30 mouse cellular contexts compared by ENCODE assay signal in the genomic region with DNA sequence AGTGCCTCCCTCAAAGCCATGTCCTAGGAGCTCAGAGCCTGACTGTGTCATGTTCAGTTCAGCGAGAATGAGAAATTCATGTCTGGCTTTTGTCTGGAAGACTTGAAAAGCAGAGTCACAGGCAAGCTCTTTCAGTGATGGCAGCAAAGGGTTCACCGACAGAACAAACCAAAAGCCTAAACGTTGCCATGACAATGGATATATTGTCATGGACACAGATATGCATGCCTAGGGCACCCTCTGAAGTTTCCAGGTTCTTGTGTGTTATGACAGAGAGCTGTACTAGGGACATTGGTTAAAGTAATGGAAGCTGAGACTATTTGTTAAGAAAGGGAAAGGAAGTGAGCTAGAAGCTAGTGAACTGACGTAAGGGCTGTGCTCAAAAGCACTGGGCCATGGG.
DNase-seq lines count a peak whose midpoint lies in the region; ATAC-seq and TF ChIP-seq lines count a peak whose summit lies in the region.
"Had no signal": no experiment of that assay in that cellular context is flagged by ENCODE, and none has a peak within 500 bp of the region (broad histone marks: within the 10 kb centered on the region; RNA-seq: fewer than 3 reads in every experiment).

No protein-coding gene starts in this region.

- 57% methylated on average over 4 of the region's 4 CpGs for WGBS in forebrain, postnatal 0 days
- WGBS in forebrain, embryonic 13.5 days: 64% methylated on average over 4 of the region's 4 CpGs
- 47% methylated on average over 4 of the region's 4 CpGs for WGBS in midbrain, embryonic 11.5 days
- WGBS in midbrain, embryonic 10.5 days: 65% methylated on average over 4 of the region's 4 CpGs

- no peak overlapping the region for H3K9ac ChIP-seq in forebrain, postnatal 0 days
- no peak overlapping the region for H3K9ac ChIP-seq in forebrain, embryonic 13.5 days
- H3K9ac ChIP-seq in midbrain, embryonic 11.5 days (ENCODE audit: low read length): no peak overlapping the region
- H3K9ac ChIP-seq: embryonic facial prominence, embryonic 13.5 days; forebrain, embryonic 12.5 days; heart, embryonic 13.5 days; hindbrain, embryonic 12.5 days; intestine, embryonic 15.5 days had no signal

- no peak overlapping the region for H3K27ac ChIP-seq in forebrain, postnatal 0 days (ENCODE audit: low read depth, low read length)
- no peak overlapping the region for H3K27ac ChIP-seq in forebrain, embryonic 13.5 days
- H3K27ac ChIP-seq in midbrain, embryonic 11.5 days (ENCODE audit: low read depth, low read length): no peak overlapping the region
- H3K27ac ChIP-seq in midbrain, embryonic 10.5 days (replicated peaks): no peak overlapping the region
- H3K27ac ChIP-seq: embryonic facial prominence, embryonic 10.5 days; embryonic facial prominence, embryonic 13.5 days; forebrain, embryonic 12.5 days; gastrocnemius, adult 2 months; heart, adult 2 months; heart, embryonic 10.5 days; heart, embryonic 13.5 days; hindbrain, embryonic 12.5 days; intestine, embryonic 15.5 days had no signal

- no peaks in the 10 kb centered on the region for H3K36me3 ChIP-seq in forebrain, postnatal 0 days (ENCODE audit: insufficient read depth)
- no peaks in the 10 kb centered on the region for H3K36me3 ChIP-seq in forebrain, embryonic 13.5 days (ENCODE audit: poor library complexity, severe bottlenecking)
- H3K36me3 ChIP-seq in midbrain, embryonic 11.5 days (ENCODE audit: control insufficient read depth, insufficient read depth, low read length): no peaks in the 10 kb centered on the region
- H3K36me3 ChIP-seq in midbrain, embryonic 10.5 days: no peaks in the 10 kb centered on the region
- H3K36me3 ChIP-seq: embryonic facial prominence, embryonic 10.5 days; embryonic facial prominence, embryonic 13.5 days; forebrain, embryonic 12.5 days; heart, embryonic 10.5 days; heart, embryonic 13.5 days; hindbrain, embryonic 12.5 days; intestine, embryonic 15.5 days had no signal

- H3K9me3 ChIP-seq in forebrain, postnatal 0 days (ENCODE audit: low read length): no peaks in the 10 kb centered on the region
- H3K9me3 ChIP-seq in forebrain, embryonic 13.5 days (replicated peaks): no peaks in the 10 kb centered on the region
- no peaks in the 10 kb centered on the region for H3K9me3 ChIP-seq in midbrain, embryonic 11.5 days (ENCODE audit: control insufficient read depth, low read length)
- H3K9me3 ChIP-seq in midbrain, embryonic 10.5 days (replicated peaks): no peaks in the 10 kb centered on the region
- H3K9me3 ChIP-seq: embryonic facial prominence, embryonic 10.5 days; embryonic facial prominence, embryonic 13.5 days; forebrain, embryonic 12.5 days; heart, embryonic 10.5 days; heart, embryonic 13.5 days; hindbrain, embryonic 12.5 days; intestine, embryonic 15.5 days had no signal

- TF ChIP-seq CTCF in forebrain, postnatal 0 days (IDR thresholded peaks at IDR 0.05; ENCODE audit: low read depth): no peak

- DNase-seq in forebrain, postnatal 0 days: no peak
- DNase-seq in midbrain, embryonic 11.5 days (ENCODE audit: low spot score, missing footprints): no peak
- no peak for DNase-seq in midbrain, embryonic 10.5 days (ENCODE audit: low spot score)
- peak; percentile 9 for DNase-seq in Muller cell, postnatal 12 days (ENCODE audit: inconsistent ontology term)
- peak; percentile 8 for DNase-seq in R1 (ENCODE audit: low read depth, low spot score)
- DNase-seq in gastrocnemius, postnatal 10 days: no peak
- DNase-seq: adrenal gland, postnatal 10 days; adrenal gland, postnatal 36 days; cerebellum, adult 11 months; cerebellum, adult 2 months; cerebellum, adult 9-11 months; cerebellum, postnatal 25 days; gastrocnemius, adult 2 months; gastrocnemius, postnatal 36 days; heart, adult 2 months; heart, postnatal 14 days; heart, postnatal 4 days; kidney, adult 11 months; kidney, adult 8-10 months had no signal

- H3K4me2 ChIP-seq in forebrain, postnatal 0 days (ENCODE audit: low read depth): no peak overlapping the region
- H3K4me2 ChIP-seq in forebrain, embryonic 13.5 days: no peak overlapping the region
- H3K4me2 ChIP-seq in midbrain, embryonic 11.5 days: no peak overlapping the region
- H3K4me2 ChIP-seq: embryonic facial prominence, embryonic 13.5 days; forebrain, embryonic 12.5 days; heart, embryonic 13.5 days; hindbrain, embryonic 12.5 days; intestine, embryonic 15.5 days had no signal

- H3K4me1 ChIP-seq in forebrain, postnatal 0 days (ENCODE audit: insufficient read depth): no peaks in the 10 kb centered on the region
- H3K4me1 ChIP-seq in forebrain, embryonic 13.5 days: no peaks in the 10 kb centered on the region
- H3K4me1 ChIP-seq in midbrain, embryonic 11.5 days (ENCODE audit: control insufficient read depth, insufficient read depth, low read length): no peaks in the 10 kb centered on the region
- H3K4me1 ChIP-seq in midbrain, embryonic 10.5 days: peaks cover 5% of the 10 kb centered on the region; the same call in 1 of the 2 replicates
- H3K4me1 ChIP-seq: embryonic facial prominence, embryonic 10.5 days; embryonic facial prominence, embryonic 13.5 days; forebrain, embryonic 12.5 days; heart, embryonic 10.5 days; hindbrain, embryonic 12.5 days; intestine, embryonic 15.5 days had no signal

- no peak overlapping the region for H3K4me3 ChIP-seq in forebrain, postnatal 0 days (ENCODE audit: low read depth, low read length)
- H3K4me3 ChIP-seq in forebrain, embryonic 13.5 days: no peak overlapping the region
- no peak overlapping the region for H3K4me3 ChIP-seq in midbrain, embryonic 11.5 days (ENCODE audit: low read depth, low read length)
- H3K4me3 ChIP-seq in midbrain, embryonic 10.5 days: no peak overlapping the region
- H3K4me3 ChIP-seq: embryonic facial prominence, embryonic 10.5 days; embryonic facial prominence, embryonic 13.5 days; erythroblast, embryonic 14.5 days; forebrain, embryonic 12.5 days; gastrocnemius, adult 2 months; heart, adult 2 months; heart, embryonic 10.5 days; heart, embryonic 13.5 days; hindbrain, embryonic 12.5 days; intestine, embryonic 15.5 days had no signal

- no peaks in the 10 kb centered on the region for H3K27me3 ChIP-seq in forebrain, postnatal 0 days (ENCODE audit: insufficient read depth, low read length)
- no peaks in the 10 kb centered on the region for H3K27me3 ChIP-seq in forebrain, embryonic 13.5 days
- no peaks in the 10 kb centered on the region for H3K27me3 ChIP-seq in midbrain, embryonic 11.5 days (ENCODE audit: control insufficient read depth, insufficient read depth, low read length)
- no peaks in the 10 kb centered on the region for H3K27me3 ChIP-seq in midbrain, embryonic 10.5 days (ENCODE audit: low read depth, poor library complexity, severe bottlenecking)
- H3K27me3 ChIP-seq: embryonic facial prominence, embryonic 13.5 days; forebrain, embryonic 12.5 days; heart, embryonic 13.5 days; hindbrain, embryonic 12.5 days; intestine, embryonic 15.5 days had no signal

- ATAC-seq in forebrain, postnatal 0 days: peak; percentile 55; the same call in 1 of the 2 replicates
- ATAC-seq in forebrain, embryonic 13.5 days: no peak
- ATAC-seq in midbrain, embryonic 11.5 days (ENCODE audit: low FRiP score): peak; percentile 27; the same call in 1 of the 2 replicates
- ATAC-seq: CD4-positive, CD25-positive, alpha-beta regulatory T cell, adult 4 months; forebrain, embryonic 16.5 days; intestine, embryonic 15.5 days had no signal

Comparison
In these comparisons a context has a peak if more than half of its experiments do, and no peak if none do; other contexts are left out.
1. DNase-seq: peak in Muller cell, postnatal 12 days (single experiment) and R1 (single experiment); none in forebrain, postnatal 0 days (single experiment), midbrain, embryonic 11.5 days (single experiment), midbrain, embryonic 10.5 days (single experiment) and gastrocnemius, postnatal 10 days (single experiment).